Mouse (Mus musculus) embryonic fibroblast, embryonic 13.5 days (primary cell): ENCODE results near the gene Lrrc32.

ENCODE experiments used
- CTCF ChIP-seq: IDR thresholded peaks from 2 replicates; pipeline ENCODE4 v1.5.1; 2011; ENCODE audit warnings: mild to moderate bottlenecking, control low read depth, low read length, moderate library complexity, borderline replicate concordance; ENCODE audit not compliant: insufficient read depth
- POLR2A ChIP-seq: IDR thresholded peaks from 2 replicates; pipeline ENCODE4 v1.6.1; 2011; ENCODE audit warnings: low read depth, mild to moderate bottlenecking, control low read depth, low read length, moderate library complexity

DNA sequence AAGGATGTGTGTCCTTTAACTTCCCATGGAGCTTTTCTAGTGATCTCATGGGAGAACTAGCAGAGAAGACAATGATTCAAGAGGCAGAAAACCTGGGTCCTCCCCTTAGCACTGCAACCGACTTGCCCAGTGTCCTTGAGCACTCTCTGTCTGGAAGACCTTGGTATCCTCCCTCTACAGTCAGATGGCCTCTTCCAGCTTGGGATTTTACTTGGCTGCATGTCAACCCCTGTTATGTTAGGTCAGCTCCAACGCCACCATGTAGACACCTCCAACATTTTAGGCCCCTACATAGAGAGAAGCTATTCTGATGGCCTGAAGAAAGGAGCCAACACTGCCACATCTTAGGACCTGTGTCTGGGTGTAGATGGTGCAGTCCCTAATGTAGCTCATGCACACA is 16.6 kb upstream of the Lrrc32 start:
- TF ChIP-seq CTCF, result no peak
- no peak for TF ChIP-seq POLR2A
